Mouse (Mus musculus): ENCODE data around the gene C2cd2.

The C2cd2 gene

GRCm38 (mm10) chr16:97883696-97884095 is 78.7 kb downstream of the C2cd2 start:
- DNase-seq (ENCODE audit: low spot score in 2 of 2) = no peak

- DNase-seq (ENCODE audit: low spot score in 2 of 2) = no peak
Measured at GRCm38 (mm10) chr16:97882891-97883290, 79.5 kb downstream of the C2cd2 start.

- DNase-seq (ENCODE audit: low spot score in 2 of 2) = peak in 1 of 2 experiments; percentile 44
Measured at GRCm38 (mm10) chr16:97879134-97879533, 83.3 kb downstream of the C2cd2 start.

- DNase-seq (ENCODE audit: low spot score in 2 of 2) = no peak
Measured at GRCm38 (mm10) chr16:97877502-97877901, 84.9 kb downstream of the C2cd2 start.

GRCm38 (mm10) chr16:97875101-97875500 is 87.3 kb downstream of the C2cd2 start:
- no peak for DNase-seq (ENCODE audit: low spot score in 2 of 2)

- no peak for DNase-seq (ENCODE audit: low spot score in 2 of 2)
Measured at GRCm38 (mm10) chr16:97874376-97874775, 88.0 kb downstream of the C2cd2 start.

- DNase-seq (ENCODE audit: low spot score in 2 of 2) = no peak
Measured at GRCm38 (mm10) chr16:97872657-97873056, 89.7 kb downstream of the C2cd2 start.

GRCm38 (mm10) chr16:97869193-97870102 is 93.0 kb downstream of the C2cd2 start:
- DNase-seq (ENCODE audit: low spot score in 2 of 2) = no peak

- no peak for DNase-seq (ENCODE audit: low spot score in 2 of 2)
Measured at GRCm38 (mm10) chr16:97863932-97864467, 98.4 kb downstream of the C2cd2 start.

- DNase-seq (ENCODE audit: low spot score in 2 of 2) = no peak
Measured at GRCm38 (mm10) chr16:97856050-97856449, 106.3 kb downstream of the C2cd2 start.

- peak; percentile 72 to 89 for DNase-seq (ENCODE audit: low spot score in 2 of 2)
Measured at GRCm38 (mm10) chr16:97851741-97852319, 110.6 kb downstream of the C2cd2 start, which contains the start of gene Prdm15. Prdm15 (minus strand) TSS chr16:97851850.

GRCm38 (mm10) chr16:97851061-97851740 is 111.2 kb downstream of the C2cd2 start:
- peak; percentile 66 to 79 for DNase-seq (ENCODE audit: low spot score in 2 of 2)

GRCm38 (mm10) chr16:97850667-97851060 is 111.7 kb downstream of the C2cd2 start:
- DNase-seq (ENCODE audit: low spot score in 2 of 2) = peak; percentile 46 to 63

GRCm38 (mm10) chr16:97848832-97849231 is 113.6 kb downstream of the C2cd2 start:
- DNase-seq (ENCODE audit: low spot score in 2 of 2) = no peak

GRCm38 (mm10) chr16:97844967-97845937 is 117.1 kb downstream of the C2cd2 start:
- no peak for DNase-seq (ENCODE audit: low spot score in 2 of 2)

GRCm38 (mm10) chr16:97832154-97832553 is 130.2 kb downstream of the C2cd2 start:
- no peak for DNase-seq (ENCODE audit: low spot score in 2 of 2)

- no peak for DNase-seq (ENCODE audit: low spot score in 2 of 2)
Measured at GRCm38 (mm10) chr16:97828207-97828606, 134.2 kb downstream of the C2cd2 start.

- DNase-seq (ENCODE audit: low spot score in 2 of 2) = no peak
Measured at GRCm38 (mm10) chr16:97823311-97824007, 138.9 kb downstream of the C2cd2 start.

GRCm38 (mm10) chr16:97819532-97819931 is 142.9 kb downstream of the C2cd2 start:
- no peak for DNase-seq (ENCODE audit: low spot score in 2 of 2)

- DNase-seq (ENCODE audit: low spot score in 2 of 2) = no peak
Measured at GRCm38 (mm10) chr16:97817414-97817813, 145.0 kb downstream of the C2cd2 start.

All from left cerebral cortex, adult 9 months (tissue).